Mouse (Mus musculus) kidney, adult 2 months (tissue): ENCODE measurements around the gene Lnx2. TPM values are rescaled to one million over a fixed set of nuclear protein-coding genes. Genes with fewer than 3 reads are reported as not detected.

ENCODE experiments used
- DNase-seq: peaks from one replicate; pipeline ENCODE4 v3.0.0; 2021
- H3K27ac ChIP-seq: fragments of 200-500 bp; 2 replicates; pipeline ENCODE4 v1.5.1; 2012; ENCODE audit warnings: low read depth, low read length, control low read depth, inconsistent platforms; ENCODE audit not compliant: insufficient read depth
- H3K27me3 ChIP-seq: fragments of 200-500 bp; replicated peaks from 2 replicates; pipeline ENCODE4 v1.6.1; 2012; ENCODE audit warnings: mild to moderate bottlenecking, moderate library complexity, low read length, inconsistent platforms; ENCODE audit not compliant: control insufficient read depth, insufficient read depth
- H3K36me3 ChIP-seq: fragments of 200-500 bp; 2 replicates; pipeline ENCODE4 v1.6.1; 2012; ENCODE audit warnings: mild to moderate bottlenecking, moderate library complexity, low read length, inconsistent platforms; ENCODE audit not compliant: control insufficient read depth, insufficient read depth
- H3K4me1 ChIP-seq: fragments of 200-500 bp; 2 replicates; pipeline ENCODE4 v1.6.1; 2011; ENCODE audit warnings: low read length; ENCODE audit not compliant: control insufficient read depth, insufficient read depth
- H3K4me3 ChIP-seq: fragments of 200-500 bp; 2 replicates; pipeline ENCODE4 v1.5.1; 2011; ENCODE audit warnings: mild to moderate bottlenecking, low read depth, low read length, control low read depth; ENCODE audit not compliant: insufficient read depth
- CTCF ChIP-seq: fragments of 200-500 bp; conservative IDR thresholded peaks from 2 replicates; pipeline ENCODE4 v1.5.1; 2011; ENCODE audit warnings: low read depth, mild to moderate bottlenecking, control low read depth, low read length, moderate library complexity, mixed read lengths; ENCODE audit not compliant: insufficient read depth, insufficient read length
- POLR2A ChIP-seq: fragments of 200-500 bp; IDR thresholded peaks from one replicate; pipeline ENCODE4 v1.6.1; 2011; ENCODE audit warnings: low read depth, low read length, control low read depth
- WGBS: fragments of 180-500 bp; shearing (Covaris S2); methylation state at CpG from one replicate; pipeline ENCODE4 v1.1.7; 2018; 5-methylcytosine and 5-hydroxymethylcytosine counted together
- polyA plus RNA-seq: library from polyadenylated mRNA; depleted of rRNA; stranded (reverse); fragments of >200 nt; gene quantifications from 2 replicates; pipeline ENCODE4 v1.2.3, GENCODE M21; 2012

The Lnx2 gene
- polyA plus RNA-seq, 1 experiment: 24.1 TPM

GRCm38 (mm10) chr5:147108861-147109591, 32.6 kb upstream of the Lnx2 start:
- peak overlapping the region; percentile 61 for H3K27ac ChIP-seq
- TF ChIP-seq CTCF: no peak
- TF ChIP-seq POLR2A: no peak
- H3K27me3 ChIP-seq: no peaks in the 10 kb centered on the region
- 54% methylated on average over 13 of the region's 13 CpGs for WGBS
- H3K4me3 ChIP-seq: no peak overlapping the region
- H3K4me1 ChIP-seq: peaks cover 5% of the 10 kb centered on the region; the same call in 1 of the 2 replicates
- no peaks in the 10 kb centered on the region for H3K36me3 ChIP-seq
- DNase-seq: peak; percentile 71

GRCm38 (mm10) chr5:147107276-147107675, 30.9 kb upstream of the Lnx2 start:
- Histone ChIP-seq H3K4me1 (peaks cover 5% of the 10 kb centered on the region; the same call in 1 of the 2 replicates), H3K4me3 (no peak overlapping the region), H3K27ac (no peak overlapping the region), H3K36me3 (no peaks in the 10 kb centered on the region), H3K27me3 (no peaks in the 10 kb centered on the region)
- no peak for DNase-seq
- WGBS: 95% methylated on average over 3 of the region's 3 CpGs
- TF ChIP-seq CTCF (no peak), POLR2A (no peak)

- no peaks in the 10 kb centered on the region for H3K27me3 ChIP-seq
- H3K4me3 ChIP-seq: no peak overlapping the region
- WGBS: 69% methylated on average over 6 of the region's 6 CpGs
- H3K4me1 ChIP-seq: no peaks in the 10 kb centered on the region
- H3K27ac ChIP-seq: no peak overlapping the region
- TF ChIP-seq POLR2A (no peak), CTCF (no peak)
- DNase-seq: no peak
- no peaks in the 10 kb centered on the region for H3K36me3 ChIP-seq
Observed at GRCm38 (mm10) chr5:147102295-147102694, 25.9 kb upstream of the Lnx2 start.

- Histone ChIP-seq H3K4me3 (no peak overlapping the region), H3K27ac (no peak overlapping the region), H3K4me1 (no peaks in the 10 kb centered on the region), H3K36me3 (no peaks in the 10 kb centered on the region; the same call in 1 of the 2 replicates), H3K27me3 (no peaks in the 10 kb centered on the region)
- WGBS: 90% methylated on average over 2 of the region's 2 CpGs
- no peak for TF ChIP-seq CTCF
- TF ChIP-seq POLR2A: no peak
- no peak for DNase-seq
Observed at GRCm38 (mm10) chr5:147100180-147100579, 23.8 kb upstream of the Lnx2 start.

- Histone ChIP-seq H3K27me3 (no peaks in the 10 kb centered on the region), H3K27ac (no peak overlapping the region), H3K4me3 (no peak overlapping the region), H3K4me1 (peaks cover 3% of the 10 kb centered on the region; the same call in 1 of the 2 replicates), H3K36me3 (no peaks in the 10 kb centered on the region; the same call in 1 of the 2 replicates)
- WGBS: 56% methylated on average over 7 of the region's 7 CpGs
- TF ChIP-seq CTCF (no peak), POLR2A (no peak)
- DNase-seq: no peak
Observed at GRCm38 (mm10) chr5:147098667-147099066, 22.3 kb upstream of the Lnx2 start.

GRCm38 (mm10) chr5:147096586-147096985, 20.2 kb upstream of the Lnx2 start:
- 98% methylated on average over 4 of the region's 4 CpGs for WGBS
- Histone ChIP-seq H3K4me3 (no peak overlapping the region), H3K27me3 (no peaks in the 10 kb centered on the region), H3K27ac (no peak overlapping the region), H3K4me1 (peaks cover 13% of the 10 kb centered on the region), H3K36me3 (no peaks in the 10 kb centered on the region; the same call in 1 of the 2 replicates)
- TF ChIP-seq CTCF: no peak
- no peak for TF ChIP-seq POLR2A
- DNase-seq: no peak

GRCm38 (mm10) chr5:147094296-147094695, 17.9 kb upstream of the Lnx2 start:
- TF ChIP-seq CTCF: no peak
- TF ChIP-seq POLR2A: no peak
- Histone ChIP-seq H3K4me3 (no peak overlapping the region), H3K4me1 (peaks cover 19% of the 10 kb centered on the region), H3K27ac (no peak overlapping the region), H3K27me3 (no peaks in the 10 kb centered on the region), H3K36me3 (no peaks in the 10 kb centered on the region; the same call in 1 of the 2 replicates)
- DNase-seq: no peak
- 75% methylated on average over 6 of the region's 6 CpGs for WGBS
